Comparison of ENCODE assay signal across 11 mouse cellular contexts in genomic region chr1:189715915-189716797, GRCm38 (mm10). TPM values are rescaled to one million over a fixed set of nuclear protein-coding genes. Genes with fewer than 3 reads are reported as not detected.
DNase-seq lines count a peak whose midpoint lies in the region; ATAC-seq and TF ChIP-seq lines count a peak whose summit lies in the region.
"Had no signal": no experiment of that assay in that cellular context is flagged by ENCODE, and none has a peak within 500 bp of the region (broad histone marks: within the 10 kb centered on the region; RNA-seq: fewer than 3 reads in every experiment).

No protein-coding gene starts in this region.

- H3K4me2 ChIP-seq in limb, embryonic 12.5 days: no peak overlapping the region; the same call in 1 of the 2 replicates
- H3K4me2 ChIP-seq in hindbrain, embryonic 13.5 days: no peak overlapping the region
- H3K4me2 ChIP-seq: lung, embryonic 15.5 days had no signal

- TF ChIP-seq CTCF in embryonic fibroblast, embryonic 13.5 days (IDR thresholded peaks at IDR 0.05; ENCODE audit: borderline replicate concordance, insufficient read depth, low read length): no peak

- H3K9ac ChIP-seq in limb, embryonic 12.5 days (replicated peaks): no peak overlapping the region
- no peak overlapping the region for H3K9ac ChIP-seq in hindbrain, embryonic 13.5 days
- H3K9ac ChIP-seq: lung, embryonic 15.5 days had no signal

- H3K4me1 ChIP-seq in limb, embryonic 12.5 days (replicated peaks): peaks cover 5% of the 10 kb centered on the region; the same call in 1 of the 2 replicates
- H3K4me1 ChIP-seq in limb, embryonic 10.5 days: peaks cover 11% of the 10 kb centered on the region
- H3K4me1 ChIP-seq in embryonic fibroblast, embryonic 13.5 days (ENCODE audit: control insufficient read depth, insufficient read depth, low read length): peaks cover 4% of the 10 kb centered on the region
- H3K4me1 ChIP-seq in hindbrain, embryonic 13.5 days (replicated peaks): no peaks in the 10 kb centered on the region
- H3K4me1 ChIP-seq: hindbrain, embryonic 10.5 days had no signal

- peaks cover 5% of the 10 kb centered on the region; the same call in 1 of the 2 replicates for H3K9me3 ChIP-seq in limb, embryonic 12.5 days
- H3K9me3 ChIP-seq in limb, embryonic 10.5 days (replicated peaks): no peaks in the 10 kb centered on the region
- H3K9me3 ChIP-seq in hindbrain, embryonic 13.5 days: no peaks in the 10 kb centered on the region; the same call in 1 of the 2 replicates
- H3K9me3 ChIP-seq: lung, embryonic 15.5 days had no signal

- no peak overlapping the region for H3K4me3 ChIP-seq in limb, embryonic 12.5 days (replicated peaks)
- no peak overlapping the region for H3K4me3 ChIP-seq in limb, embryonic 10.5 days
- no peak overlapping the region for H3K4me3 ChIP-seq in embryonic fibroblast, embryonic 13.5 days (ENCODE audit: insufficient read depth, low read length)
- no peak overlapping the region for H3K4me3 ChIP-seq in hindbrain, embryonic 13.5 days
- H3K4me3 ChIP-seq: hindbrain, embryonic 10.5 days; lung, embryonic 15.5 days had no signal

- H3K27me3 ChIP-seq in limb, embryonic 12.5 days: peaks cover 3% of the 10 kb centered on the region; the same call in 1 of the 2 replicates
- peaks cover 9% of the 10 kb centered on the region; the same call in 1 of the 2 replicates for H3K27me3 ChIP-seq in limb, embryonic 10.5 days (ENCODE audit: low read depth, poor library complexity, severe bottlenecking)
- no peaks in the 10 kb centered on the region for H3K27me3 ChIP-seq in hindbrain, embryonic 13.5 days
- H3K27me3 ChIP-seq: lung, embryonic 15.5 days had no signal

- TF ChIP-seq POLR2A in embryonic fibroblast, embryonic 13.5 days (IDR thresholded peaks at IDR 0.05; ENCODE audit: low read depth, low read length): no peak

- H3K36me3 ChIP-seq in limb, embryonic 12.5 days: no peaks in the 10 kb centered on the region
- H3K36me3 ChIP-seq in limb, embryonic 10.5 days: no peaks in the 10 kb centered on the region
- no peaks in the 10 kb centered on the region for H3K36me3 ChIP-seq in hindbrain, embryonic 13.5 days
- H3K36me3 ChIP-seq: hindbrain, embryonic 10.5 days; lung, embryonic 15.5 days had no signal

- DNase-seq in limb, embryonic 10.5 days (ENCODE audit: low spot score): no peak
- peak; percentile 17 to 26 for DNase-seq in cerebellum, adult 18-20 months
- peak; percentile 24 to 36 for DNase-seq in lung, postnatal 4 days
- DNase-seq in thymus, adult 18-20 months: no peak
- DNase-seq in right cerebral cortex, postnatal 36 days (ENCODE audit: low spot score in 2 of 2): no peak
- DNase-seq: layer of hippocampus, postnatal 36 days had no signal

- 48% methylated on average over 19 of the region's 19 CpGs for WGBS in limb, embryonic 12.5 days
- WGBS in limb, embryonic 10.5 days: 60% methylated on average over 19 of the region's 19 CpGs
- 72% methylated on average over 19 of the region's 19 CpGs for WGBS in hindbrain, embryonic 13.5 days

- H3K27ac ChIP-seq in limb, embryonic 12.5 days: no peak overlapping the region
- no peak overlapping the region for H3K27ac ChIP-seq in limb, embryonic 10.5 days
- H3K27ac ChIP-seq in embryonic fibroblast, embryonic 13.5 days (ENCODE audit: insufficient read depth, low read length): 0 out of 2 replicates have a peak overlapping the region, but pooled peaks have one; percentile 3
- H3K27ac ChIP-seq in hindbrain, embryonic 13.5 days: no peak overlapping the region
- H3K27ac ChIP-seq: hindbrain, embryonic 10.5 days; lung, embryonic 15.5 days had no signal

- ATAC-seq in limb, embryonic 12.5 days (ENCODE audit: insufficient number of reproducible peaks, insufficient read depth, low FRiP score, low TSS enrichment, low read depth): 0 out of 2 replicates have a peak, but pooled peaks have one; percentile 56
- ATAC-seq in hindbrain, embryonic 13.5 days (ENCODE audit: low FRiP score): no peak

RNA-seq across cellular contexts. Expression of gene Ptpn14, which starts 11.9 kb away (rescaled TPM):
- 9.6 and 11.4 TPM in 2 replicates for polyA plus RNA-seq in limb, embryonic 12.5 days (2016; fragmentation: Nextera tagmentation; extraction: Ambion mirVana)
- polyA plus RNA-seq in limb, embryonic 10.5 days (2016; fragmentation: Nextera tagmentation; extraction: Ambion mirVana): 5.4 and 6.3 TPM in 2 replicates
- 57.3 and 64.4 TPM in 2 replicates for polyA plus RNA-seq in embryonic fibroblast, embryonic 13.5 days (2011; ENCODE audit: insufficient read length, low read depth, missing spikeins)
- 1.9 TPM in 2 replicates for polyA plus RNA-seq in hindbrain, embryonic 13.5 days (2015; fragmentation: Nextera tagmentation; extraction: Ambion mirVana)

RNA-seq across cellular contexts. Expression of gene Cenpf, which starts 28.3 kb away (rescaled TPM):
- polyA plus RNA-seq in limb, embryonic 12.5 days (2016; fragmentation: Nextera tagmentation; extraction: Ambion mirVana): 100 and 101 TPM in 2 replicates
- 78.5 and 93.0 TPM in 2 replicates for polyA plus RNA-seq in limb, embryonic 10.5 days (2016; fragmentation: Nextera tagmentation; extraction: Ambion mirVana)
- 21.1 and 32.0 TPM in 2 replicates for polyA plus RNA-seq in embryonic fibroblast, embryonic 13.5 days (2011; ENCODE audit: insufficient read length, low read depth, missing spikeins)
- 26.8 and 28.4 TPM in 2 replicates for polyA plus RNA-seq in hindbrain, embryonic 13.5 days (2015; fragmentation: Nextera tagmentation; extraction: Ambion mirVana)

Comparison
In these comparisons a context has a peak if more than half of its experiments do, and no peak if none do; other contexts are left out.
1. DNase-seq: peak in cerebellum, adult 18-20 months (2 of 2) and lung, postnatal 4 days (2 of 2); none in limb, embryonic 10.5 days (single experiment), thymus, adult 18-20 months (0 of 2) and right cerebral cortex, postnatal 36 days (0 of 2).